Mouse (Mus musculus): ENCODE measurements around the gene Ccdc9b.

Ccdc9b gene

DNA sequence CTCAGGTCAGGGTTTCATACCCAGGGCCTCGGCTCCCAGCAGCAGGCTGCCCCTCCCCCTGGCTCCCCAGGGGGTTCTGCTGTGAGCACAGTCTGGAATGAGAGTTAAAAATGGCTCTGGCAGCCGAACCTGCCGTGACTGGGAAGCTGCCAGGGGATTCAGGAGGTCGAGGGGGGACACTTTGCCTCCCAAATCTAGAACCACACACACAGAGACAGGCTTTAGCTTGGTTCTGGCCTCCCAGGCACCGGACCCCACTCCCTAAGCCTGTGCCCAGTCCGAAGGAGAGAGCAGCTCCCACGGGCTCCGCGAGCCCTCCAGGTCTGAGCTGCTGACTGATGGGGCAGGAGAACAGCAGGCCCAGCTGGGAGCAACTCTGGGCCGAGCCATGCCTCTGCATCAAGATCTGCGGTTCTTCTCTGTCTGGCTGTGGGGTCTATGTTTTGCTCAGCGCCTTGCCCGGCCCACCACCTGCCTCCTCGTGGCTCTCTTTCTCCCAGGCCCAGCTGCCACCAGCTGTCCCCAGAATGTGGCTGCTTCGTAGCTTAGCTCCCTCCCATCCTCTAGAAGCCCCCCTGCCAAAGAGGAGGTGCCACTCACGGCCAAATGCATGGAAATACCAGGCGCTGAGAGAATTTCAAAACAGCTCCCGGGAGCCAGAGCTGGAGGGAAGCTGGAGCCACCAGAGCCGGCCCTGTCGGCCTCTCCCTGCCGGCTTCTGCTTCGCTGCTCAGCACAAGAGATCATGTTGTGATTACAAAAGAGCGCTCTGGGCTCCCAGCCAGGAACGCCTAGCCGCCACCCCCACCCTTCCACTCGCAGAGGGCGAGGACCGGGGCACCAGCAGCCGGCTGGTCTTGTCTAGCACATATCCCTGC lies at the start of gene Ccdc9b:
Gene Ccdc9b (minus strand): TSS at position 756 of the 878 bp plus-strand sequence.
- in situ Hi-C loops (cut with MboI; ENCODE audit: low sequenced_read_pairs), result loop anchor here (5.0 to 10.0 kb wide), 3 partner anchors 115 to 213 kb away; no protein-coding TSS in a partner anchor

- in situ Hi-C loops (cut with MboI; ENCODE audit: low sequenced_read_pairs), result no loop called here
Observed at GRCm38 (mm10) chr2:118810861-118811260, 48.4 kb upstream of the Ccdc9b start.

DNA sequence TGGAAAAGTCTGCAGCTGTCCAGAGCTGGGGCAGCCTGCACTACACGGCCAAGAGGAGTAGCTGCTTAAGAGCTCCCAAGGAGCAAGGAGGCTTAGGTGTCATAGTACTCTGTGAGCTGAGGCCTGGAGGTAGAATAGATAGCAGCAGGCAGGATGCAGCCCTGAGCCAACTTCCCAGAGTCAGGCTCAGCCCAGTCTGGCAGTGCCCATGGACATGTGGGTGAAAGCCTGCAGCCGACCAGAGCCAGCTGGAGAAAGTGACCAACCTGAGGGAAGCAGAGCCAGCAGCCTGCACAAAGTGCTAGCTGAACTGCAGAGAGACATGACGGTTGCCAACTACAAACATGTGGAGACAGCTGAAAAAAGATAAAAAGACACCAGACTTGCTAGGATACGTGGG lies 44.4 kb upstream of the Ccdc9b start:
- in situ Hi-C loops (cut with MboI; ENCODE audit: low sequenced_read_pairs), result no loop called here

DNA sequence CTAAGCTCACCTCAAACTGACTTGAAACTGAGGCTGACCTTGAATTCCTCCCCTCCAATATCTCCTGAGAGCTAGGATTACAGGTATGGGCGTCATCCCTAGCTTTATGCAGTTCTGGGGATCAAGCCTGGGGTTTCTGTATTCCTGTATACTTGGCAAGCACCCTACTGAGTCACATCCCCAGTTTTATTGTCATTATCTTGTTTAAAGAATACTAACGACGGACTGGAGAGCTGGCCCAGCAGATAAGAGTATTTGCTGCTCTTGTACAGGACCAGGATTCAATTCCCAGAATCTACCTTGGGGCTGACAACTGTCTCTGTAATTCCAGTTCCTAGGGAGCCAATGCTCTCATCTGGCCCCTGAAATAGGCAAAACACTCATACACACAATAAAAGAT lies 43.3 kb upstream of the Ccdc9b start:
- in situ Hi-C loops (cut with MboI; ENCODE audit: low sequenced_read_pairs), result no loop called here

GRCm38 (mm10) chr2:118805137-118805536 lies 42.7 kb upstream of the Ccdc9b start:
- in situ Hi-C loops (cut with MboI; ENCODE audit: low sequenced_read_pairs), result no loop called here

DNA sequence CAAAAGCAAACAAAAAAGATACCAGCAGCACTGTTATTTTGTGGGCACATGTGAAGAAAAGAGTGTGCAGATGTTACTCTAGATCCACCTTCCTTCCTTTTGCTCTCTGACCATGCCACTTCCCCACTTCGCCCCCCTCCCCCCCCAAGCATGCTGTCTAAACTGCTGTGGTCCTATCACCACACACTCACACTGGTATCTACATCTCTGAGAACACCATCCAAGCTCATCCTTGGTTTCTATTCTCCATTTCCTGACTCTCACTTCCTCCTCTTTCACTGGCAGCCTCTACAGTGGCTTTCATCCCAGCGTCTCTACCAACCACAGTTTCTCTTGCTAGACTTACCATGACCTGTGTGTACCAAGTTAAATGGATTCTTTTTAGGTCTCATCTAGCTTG lies 42.0 kb upstream of the Ccdc9b start:
- in situ Hi-C loops (cut with MboI; ENCODE audit: low sequenced_read_pairs), result no loop called here

DNA sequence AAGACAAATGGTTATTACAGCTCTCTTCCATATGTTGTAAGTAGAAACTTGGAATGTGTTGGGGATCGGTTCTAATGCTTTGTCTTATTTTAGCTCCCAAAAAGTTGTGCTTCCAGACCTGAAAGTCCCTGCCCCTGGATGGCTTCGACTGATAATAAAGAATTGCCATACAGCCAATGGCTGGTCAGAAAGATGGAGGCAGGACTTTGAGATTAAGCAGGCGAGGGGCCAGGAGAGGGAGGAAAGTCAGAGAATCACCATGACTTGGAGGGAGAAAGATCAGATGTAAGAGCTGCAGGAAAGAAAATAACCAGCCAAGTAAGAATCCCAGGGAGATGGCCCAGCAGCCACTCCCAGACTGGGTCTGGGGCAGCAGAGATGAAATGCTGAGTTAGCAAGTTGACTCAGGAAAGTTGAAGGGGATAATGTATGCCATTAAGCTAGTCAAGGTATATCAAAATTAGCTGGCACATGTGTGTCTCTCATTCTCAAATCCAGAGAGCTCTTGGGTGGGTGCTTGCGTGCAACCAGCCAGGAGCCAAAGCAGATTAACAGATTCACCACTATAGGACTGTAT lies 40.2 kb upstream of the Ccdc9b start:
- in situ Hi-C loops (cut with MboI; ENCODE audit: low sequenced_read_pairs), result no loop called here

DNA sequence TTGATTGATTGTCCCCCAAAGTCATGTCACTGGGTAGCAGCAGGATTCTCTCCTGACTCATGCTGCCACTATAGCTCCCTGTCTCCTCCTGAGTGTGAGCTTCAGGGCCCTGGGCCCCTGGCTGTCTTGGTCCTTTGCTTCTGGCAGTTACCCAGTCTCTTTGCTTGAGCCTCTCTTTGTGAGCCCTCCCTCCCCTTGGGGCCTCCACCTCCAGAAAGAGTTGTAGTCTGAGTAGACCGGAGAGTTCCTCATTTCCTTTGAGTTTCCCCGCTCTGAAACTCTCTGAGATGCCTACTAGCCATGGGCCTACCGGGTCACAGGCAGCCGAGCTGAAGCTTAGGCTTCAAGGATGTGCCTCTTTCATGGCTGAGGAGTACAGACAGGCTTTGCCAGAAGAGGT lies 31.2 kb upstream of the Ccdc9b start:
- in situ Hi-C loops (cut with MboI; ENCODE audit: low sequenced_read_pairs), result no loop called here

GRCm38 (mm10) chr2:118792259-118792613 lies 29.8 kb upstream of the Ccdc9b start:
- in situ Hi-C loops (cut with MboI; ENCODE audit: low sequenced_read_pairs), result no loop called here

DNA sequence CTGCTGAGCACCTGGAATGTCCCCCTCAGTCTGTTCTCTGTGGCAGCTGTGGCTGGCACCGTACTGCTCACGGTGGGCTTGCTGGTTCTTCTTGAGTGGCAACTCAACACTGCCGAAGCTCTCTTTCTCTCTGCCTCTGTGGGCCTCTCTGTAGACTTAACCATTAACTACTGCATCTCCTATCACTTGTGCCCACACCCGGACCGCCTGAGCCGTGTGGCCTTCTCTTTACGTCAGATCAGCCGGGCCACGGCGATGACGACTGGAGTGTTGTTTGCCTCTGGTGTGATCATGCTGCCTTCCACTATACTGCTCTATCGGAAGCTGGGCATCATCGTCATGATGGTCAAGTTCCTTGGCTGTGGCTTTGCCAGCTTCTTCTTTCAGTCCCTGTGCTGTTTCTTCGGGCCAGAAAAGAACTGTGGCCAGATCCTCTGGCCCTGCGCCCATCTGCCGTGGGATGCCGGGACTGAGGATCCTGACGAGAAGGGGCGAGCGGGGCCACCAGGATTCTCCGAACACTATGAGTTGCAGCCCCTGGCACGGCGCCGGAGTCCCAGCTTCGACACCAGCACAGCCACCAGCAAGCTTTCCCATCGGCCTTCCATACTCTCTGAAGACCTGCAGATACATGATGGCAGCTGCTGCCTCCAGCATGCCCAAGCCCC lies 29.3 kb upstream of the Ccdc9b start:
- in situ Hi-C loops (cut with MboI; ENCODE audit: low sequenced_read_pairs), result no loop called here

DNA sequence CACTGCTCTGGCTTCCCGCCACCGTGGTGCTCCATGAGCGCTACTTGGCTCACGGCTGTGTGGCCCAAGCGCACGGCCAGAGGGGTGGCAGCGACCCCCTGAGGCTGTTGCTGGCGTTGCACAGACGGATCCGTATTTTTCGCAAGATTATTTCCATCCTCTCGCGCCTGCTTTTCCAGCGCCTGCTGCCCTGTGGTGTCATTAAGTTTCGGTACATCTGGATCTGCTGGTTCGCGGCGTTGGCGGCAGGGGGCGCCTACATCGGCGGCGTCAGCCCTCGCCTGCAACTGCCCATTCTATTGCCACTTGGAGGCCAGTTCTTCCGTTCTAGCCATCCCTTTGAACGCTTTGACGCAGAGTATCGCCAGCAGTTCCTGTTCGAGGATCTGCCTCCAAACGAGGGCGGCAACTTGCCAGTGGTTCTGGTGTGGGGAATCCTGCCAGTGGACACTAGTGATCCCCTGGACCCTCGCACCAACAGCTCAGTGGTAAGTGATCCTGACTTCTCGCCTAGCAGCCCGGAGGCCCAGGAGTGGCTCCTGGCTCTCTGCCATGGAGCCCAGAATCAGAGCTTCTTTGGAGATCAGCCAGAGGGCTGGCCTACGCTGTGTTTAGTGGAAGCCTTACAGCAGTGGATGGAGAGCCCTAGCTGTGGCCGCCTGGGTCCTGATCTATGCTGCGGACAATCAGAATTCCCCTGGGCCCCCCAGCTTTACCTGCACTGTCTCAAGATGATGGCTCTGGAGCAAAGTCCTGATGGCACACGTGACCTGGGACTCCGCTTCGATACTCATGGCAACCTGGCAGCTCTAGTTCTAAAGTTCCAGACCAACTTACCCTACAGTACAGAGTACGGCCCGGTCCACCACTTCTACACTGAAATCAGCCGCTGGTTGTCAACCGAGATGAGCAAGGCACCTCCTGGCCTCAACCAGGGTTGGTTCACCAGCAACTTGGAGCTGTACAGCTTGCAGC lies 28.4 kb upstream of the Ccdc9b start:
- in situ Hi-C loops (cut with MboI; ENCODE audit: low sequenced_read_pairs), result no loop called here

- in situ Hi-C loops (cut with MboI; ENCODE audit: low sequenced_read_pairs), result no loop called here
Observed at GRCm38 (mm10) chr2:118790221-118790550, 27.7 kb upstream of the Ccdc9b start.

DNA sequence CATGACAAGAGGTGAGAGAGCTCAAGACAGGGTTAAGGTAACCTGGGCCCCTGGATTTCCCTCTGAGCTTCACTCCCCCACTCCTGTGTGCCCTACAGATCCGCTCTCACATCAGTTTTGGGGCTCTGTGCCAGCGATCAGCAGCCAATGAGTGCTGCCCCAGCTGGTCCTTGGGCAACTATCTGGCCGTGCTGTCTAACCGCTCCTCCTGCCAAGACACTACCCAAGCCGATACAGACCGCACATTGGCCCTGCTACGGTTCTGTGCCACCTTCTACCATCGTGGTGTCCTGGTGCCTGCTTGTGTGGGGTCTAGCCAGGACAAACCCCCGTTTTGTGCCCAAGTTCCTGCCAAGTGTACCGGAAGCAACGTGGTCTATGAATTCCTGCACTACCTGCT lies 27.0 kb upstream of the Ccdc9b start:
- in situ Hi-C loops (cut with MboI; ENCODE audit: low sequenced_read_pairs), result no loop called here

GRCm38 (mm10) chr2:118786525-118786924 lies 24.1 kb upstream of the Ccdc9b start:
- in situ Hi-C loops (cut with MboI; ENCODE audit: low sequenced_read_pairs), result no loop called here

GRCm38 (mm10) chr2:118783663-118784062 lies 21.2 kb upstream of the Ccdc9b start:
- in situ Hi-C loops (cut with MboI; ENCODE audit: low sequenced_read_pairs), result no loop called here

DNA sequence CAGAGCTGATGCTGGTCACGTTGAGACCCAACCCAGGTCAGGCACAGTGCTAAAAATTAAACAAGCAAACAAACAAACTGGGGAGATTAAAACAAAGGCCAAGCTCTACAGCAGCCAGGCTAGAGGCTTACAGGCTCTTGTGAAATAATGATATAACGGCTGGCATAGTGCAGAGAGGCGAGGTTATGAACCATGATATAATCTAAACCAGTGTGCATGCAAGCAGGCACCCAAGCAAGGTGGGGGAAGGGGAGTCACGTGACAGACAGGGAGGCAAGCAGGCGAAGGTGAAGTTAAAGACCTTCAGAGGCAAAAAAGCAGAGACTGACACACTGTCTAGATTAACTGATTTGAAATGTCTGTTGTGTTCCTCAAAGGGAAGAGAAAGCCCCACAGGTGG lies 20.6 kb upstream of the Ccdc9b start:
- in situ Hi-C loops (cut with MboI; ENCODE audit: low sequenced_read_pairs), result no loop called here

DNA sequence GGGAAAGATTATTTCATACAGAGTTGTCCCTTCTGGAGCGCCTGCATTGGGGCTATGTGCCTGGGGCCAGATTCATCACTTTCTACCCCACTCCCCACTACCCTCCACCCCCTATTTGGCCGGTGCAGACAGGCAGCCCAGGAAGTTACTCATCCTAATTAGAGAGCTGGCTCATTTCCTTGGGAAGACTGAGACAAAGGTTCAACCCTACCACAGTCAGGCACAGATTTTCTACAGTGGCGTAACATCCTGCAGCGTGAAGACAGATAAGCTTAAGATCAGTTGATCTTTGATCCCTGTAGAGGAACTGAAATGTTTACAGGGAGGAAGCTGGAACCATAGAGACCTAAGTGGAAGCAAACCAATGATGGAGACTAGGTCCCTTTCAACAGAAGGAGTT lies 19.8 kb upstream of the Ccdc9b start:
- in situ Hi-C loops (cut with MboI; ENCODE audit: low sequenced_read_pairs), result no loop called here

DNA sequence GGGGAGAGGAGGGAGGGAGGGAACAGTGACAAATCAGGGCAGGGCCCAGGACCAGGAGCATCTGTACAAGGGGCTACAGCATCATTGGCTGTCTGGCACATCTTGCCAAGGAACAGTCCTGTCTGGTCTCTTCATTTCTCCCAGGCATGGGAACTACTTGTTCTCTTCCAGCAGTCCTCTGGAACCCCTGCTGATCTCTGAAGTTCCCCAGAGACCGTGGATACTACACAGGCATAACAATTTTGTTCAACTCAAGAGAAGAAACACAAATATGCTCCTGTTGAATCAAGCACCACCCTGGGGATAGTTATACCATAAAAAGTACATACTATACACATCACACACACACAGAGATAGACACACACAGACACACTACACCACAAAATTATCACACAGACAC lies 18.7 kb upstream of the Ccdc9b start:
- in situ Hi-C loops (cut with MboI; ENCODE audit: low sequenced_read_pairs), result no loop called here

DNA sequence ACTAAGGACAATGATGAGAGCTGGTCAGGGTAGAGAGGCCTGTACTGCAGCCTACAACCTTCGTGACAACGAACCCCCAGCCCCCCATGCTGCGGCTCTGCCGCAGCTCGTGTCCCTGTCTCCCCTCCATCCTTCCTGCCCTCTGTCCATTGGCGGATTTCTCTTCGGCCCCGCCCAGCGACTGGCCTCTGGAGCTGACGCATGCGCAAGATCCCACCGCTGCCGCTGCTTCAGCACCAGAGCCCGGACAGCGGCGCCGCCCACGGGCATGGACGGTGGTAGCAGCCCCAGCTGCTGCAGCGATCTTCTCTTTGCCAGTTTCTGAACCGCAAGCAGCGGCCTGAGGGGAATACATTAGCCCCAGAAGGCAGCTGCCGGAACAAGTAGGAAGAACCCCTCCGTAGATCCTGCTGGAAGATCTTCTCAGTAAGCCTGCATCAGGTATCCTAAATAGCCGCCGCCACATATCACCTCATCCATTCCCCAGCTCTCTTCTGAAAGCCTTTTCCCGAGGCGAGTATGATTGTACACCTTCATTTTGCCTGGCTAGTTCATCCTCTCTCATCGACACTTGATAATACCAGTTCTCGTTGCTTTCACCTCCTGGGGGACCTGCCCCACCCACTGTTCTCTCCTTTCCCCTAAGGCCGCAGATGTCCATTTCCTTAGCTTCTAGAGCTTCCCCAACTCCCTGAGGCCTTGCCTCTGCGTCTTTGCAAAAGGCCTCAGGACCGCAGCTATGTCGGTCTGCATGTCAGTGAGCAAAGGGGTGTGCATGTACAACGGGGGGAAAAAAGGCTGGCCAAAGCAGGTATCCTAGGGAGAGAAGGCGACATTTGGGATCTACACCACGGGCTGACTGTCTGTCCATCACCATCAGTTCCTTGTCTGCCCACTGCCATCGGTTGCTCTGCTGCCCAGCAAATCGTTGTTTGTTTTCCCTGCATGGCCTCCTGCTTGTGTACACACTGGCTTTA lies 17.3 kb upstream of the Ccdc9b start, which contains the start of gene Disp2:
Gene Disp2 (plus strand): TSS at position 216 of the 977 bp plus-strand sequence.
- in situ Hi-C loops (cut with MboI; ENCODE audit: low sequenced_read_pairs), result no loop called here

DNA sequence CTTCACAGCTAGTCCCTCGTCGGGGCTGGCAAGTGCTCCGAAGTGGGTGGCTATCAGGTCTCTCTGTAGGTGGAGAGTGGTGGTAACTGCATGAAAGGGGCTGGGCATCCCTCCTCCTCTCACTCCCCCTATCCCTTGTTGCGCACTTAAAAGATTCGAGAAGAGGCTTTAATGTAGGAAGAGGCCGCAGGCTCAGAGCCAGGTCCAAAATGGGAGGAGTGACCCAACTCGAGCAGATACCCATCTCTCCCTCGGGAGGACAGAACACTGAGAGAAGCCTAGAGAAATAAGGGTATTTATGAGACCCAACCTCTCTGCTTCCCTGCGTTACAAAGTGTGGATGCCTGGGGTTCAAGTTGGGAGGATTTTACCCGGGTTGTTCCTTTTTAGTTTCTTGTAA lies 16.6 kb upstream of the Ccdc9b start:
- in situ Hi-C loops (cut with MboI; ENCODE audit: low sequenced_read_pairs), result no loop called here
